Mouse (Mus musculus): Measurements from ENCODE around the gene Gpr25.

DNA sequence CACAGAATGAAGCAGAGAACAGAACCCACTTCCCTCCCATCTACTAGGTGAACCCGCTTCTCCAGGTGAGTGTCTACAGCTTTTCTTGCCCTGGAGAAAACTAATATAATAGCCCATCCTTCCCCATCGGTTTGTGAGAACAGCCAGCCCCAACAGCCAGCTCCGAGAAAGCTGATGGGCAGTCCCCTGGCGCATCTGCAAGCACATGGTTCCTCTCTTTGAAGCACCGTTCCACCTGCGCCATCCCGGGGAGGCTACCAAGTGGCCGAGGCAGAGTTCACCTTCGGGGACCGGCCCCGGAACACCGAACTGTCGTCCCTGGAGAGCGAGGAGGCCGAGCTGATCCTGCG, 1.2 kb downstream of the Gpr25 start:
- TF ChIP-seq CTCF (IDR thresholded peaks at IDR 0.05; ENCODE audit: extremely low read depth, insufficient read length, insufficient replicate concordance, low read depth, low read length) (no peak), POLR2A (IDR thresholded peaks at IDR 0.05; ENCODE audit: low read depth, low read length) (no peak)
